Mouse (Mus musculus) lung, postnatal 36 days (tissue): ENCODE data around the gene Gcnt2.

Source experiments
- DNase-seq: peaks from one replicate; pipeline ENCODE4 v3.0.0; 2022; ENCODE audit warnings: mixed read lengths

Gene Gcnt2

DNA sequence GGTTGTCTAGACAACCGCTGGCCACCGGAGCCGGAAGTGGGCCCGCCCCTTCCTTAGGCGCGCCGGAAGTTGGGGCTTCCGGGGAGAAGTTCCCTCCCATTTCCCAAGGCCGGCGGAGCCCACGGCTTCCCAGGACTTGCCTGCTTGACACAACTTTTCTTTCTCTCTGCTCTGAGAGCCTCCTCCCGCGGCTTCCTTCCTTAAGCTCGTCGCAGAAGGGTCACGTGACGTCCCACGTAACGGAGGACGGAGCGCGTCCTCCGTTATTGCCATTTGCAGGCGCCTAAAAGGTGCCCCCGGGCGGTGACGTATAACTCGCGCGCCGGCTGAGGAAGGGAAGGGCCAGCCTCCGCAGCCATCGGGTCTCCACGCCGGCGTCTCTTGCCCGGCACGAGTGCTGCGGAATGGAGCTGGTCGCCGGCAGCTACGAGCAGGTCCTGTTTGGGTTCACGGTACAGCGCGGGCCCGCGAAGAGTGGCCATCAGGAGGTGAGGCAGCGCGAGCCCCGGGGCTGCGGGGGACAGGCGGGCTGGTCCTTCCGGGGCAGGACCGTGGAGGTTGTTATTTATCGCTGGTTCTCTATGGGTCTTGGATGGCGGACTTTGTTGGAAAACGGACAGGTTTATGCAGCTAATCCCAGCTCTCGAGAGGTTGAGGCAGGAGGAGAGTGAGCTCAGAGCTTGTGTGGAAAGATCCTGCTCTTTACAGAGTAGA is 141.5 kb downstream of the Gcnt2 start, which contains the start of gene Pak1ip1:
Gene Pak1ip1, plus strand, starts transcription at position 98 of the 714 bp plus-strand sequence.
- peak; percentile 95 for DNase-seq

DNA sequence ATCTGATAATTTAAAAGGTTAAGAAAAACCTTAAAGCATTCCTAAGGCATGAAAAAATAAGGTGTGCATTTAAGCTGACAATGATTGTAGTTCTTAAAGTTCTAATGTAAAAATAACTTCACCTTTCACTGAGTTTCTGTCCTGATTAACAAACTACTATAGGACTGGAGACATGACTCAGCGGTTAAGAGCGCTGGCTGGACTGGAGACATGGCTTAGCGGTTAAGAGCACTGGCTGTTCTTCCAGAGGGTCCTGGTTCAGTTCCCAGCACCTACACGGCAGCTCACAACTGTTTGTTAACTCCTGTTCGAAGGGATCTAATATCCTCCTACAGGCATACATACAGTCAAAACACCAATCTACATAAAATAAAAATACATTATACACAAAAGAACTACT is 142.4 kb downstream of the Gcnt2 start:
- DNase-seq, result no peak

DNA sequence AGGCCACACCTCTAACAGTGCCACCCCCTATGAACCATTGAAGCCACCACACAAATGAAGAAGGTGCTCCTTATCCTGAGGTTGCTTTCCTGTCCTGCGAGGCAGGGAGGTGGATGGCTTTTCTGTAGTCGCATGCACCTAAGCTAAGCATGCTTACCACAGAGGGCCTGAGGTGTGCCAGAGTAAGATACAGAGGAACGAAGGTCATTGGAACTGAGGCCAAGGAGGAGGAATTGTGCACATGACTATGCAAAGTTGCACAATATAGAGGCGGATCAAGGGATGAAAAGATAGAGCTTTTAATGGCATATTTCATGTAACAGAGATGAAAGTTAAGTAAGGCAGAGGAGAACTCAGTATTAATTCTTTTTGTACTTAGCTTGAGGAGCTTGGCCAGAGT is 146.7 kb downstream of the Gcnt2 start:
- no peak for DNase-seq

DNA sequence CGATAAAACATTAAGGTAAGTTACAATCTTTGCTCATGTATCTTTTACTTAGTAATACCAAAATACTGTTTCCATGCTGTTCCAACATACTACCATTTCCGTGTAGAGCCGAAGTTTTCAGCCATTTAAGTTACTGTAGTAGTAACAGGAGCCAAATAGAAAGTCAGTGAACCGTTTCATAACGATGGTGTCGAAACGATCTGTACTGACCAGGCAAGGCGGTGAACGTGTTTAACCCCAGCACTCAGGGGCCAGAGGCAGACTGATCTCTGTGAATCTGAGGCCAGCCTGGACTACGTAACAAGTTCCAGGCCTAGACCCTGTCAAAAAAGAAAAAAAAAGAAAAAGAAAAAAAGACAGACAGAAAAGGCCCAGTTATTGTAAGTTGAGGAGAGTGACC is 148.7 kb downstream of the Gcnt2 start:
- no peak for DNase-seq

DNA sequence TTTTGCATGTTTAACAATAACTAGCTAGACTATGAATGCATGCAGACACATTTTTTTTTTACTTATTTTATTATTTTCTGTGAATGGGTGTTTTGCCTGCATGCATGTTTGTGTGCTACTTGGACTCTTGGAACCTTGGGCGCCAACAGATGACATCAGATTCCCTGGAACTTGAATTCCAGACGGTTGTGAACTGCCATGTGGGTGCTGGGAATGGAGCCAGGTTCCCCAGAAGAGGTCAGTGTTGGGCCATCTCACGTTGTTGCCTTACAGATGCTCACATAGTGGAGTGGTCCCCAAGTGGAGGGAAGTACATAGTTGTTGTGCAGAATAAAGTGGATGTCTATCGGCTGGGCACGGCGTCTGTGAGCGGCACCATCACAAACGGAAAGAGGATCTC is 149.4 kb downstream of the Gcnt2 start:
- DNase-seq, result no peak
